Mouse (Mus musculus): ENCODE data around the gene Emilin2.

DNA sequence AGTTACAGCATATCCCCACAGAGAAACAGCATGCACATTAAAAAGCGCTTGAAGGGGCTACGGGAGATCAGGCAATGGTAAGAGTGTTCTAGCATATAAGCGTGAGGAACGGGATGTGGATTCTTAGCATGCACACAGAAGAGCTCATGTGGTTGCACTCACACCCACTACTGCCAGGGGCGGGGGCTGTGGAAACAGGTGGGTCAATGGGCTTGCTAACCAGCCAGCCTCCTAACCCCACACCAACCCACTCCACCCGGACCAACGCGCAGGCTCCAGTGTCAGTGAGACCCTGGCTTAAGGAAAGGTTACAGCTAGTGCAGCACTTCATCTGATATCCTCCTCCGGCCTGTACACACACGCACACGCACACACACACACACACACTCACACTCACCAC, 42.4 kb upstream of the Emilin2 start:
- no peak for TF ChIP-seq CTCF (IDR thresholded peaks at IDR 0.05; ENCODE audit: extremely low read depth, insufficient read length, insufficient replicate concordance, low read depth, low read length)
- TF ChIP-seq POLR2A (IDR thresholded peaks at IDR 0.05; ENCODE audit: low read depth, low read length) = no peak

Measured in small intestine, adult 2 months (tissue).